Mouse (Mus musculus) liver, adult 2 months (tissue): Measurements from ENCODE around the gene Acmsd. TPM values are rescaled to one million over a fixed set of nuclear protein-coding genes. Genes with fewer than 3 reads are reported as not detected.

ENCODE experiments used
- DNase-seq: peaks from one replicate; pipeline ENCODE4 v3.0.0-alpha.2; 2011; ENCODE audit warnings: low read depth, low spot score; ENCODE audit errors: extremely low read depth
- H3K27ac ChIP-seq: fragments of 200-500 bp; replicated peaks from 2 replicates; pipeline ENCODE4 v1.5.1; 2012; ENCODE audit warnings: low read depth, mild to moderate bottlenecking, control low read depth, inconsistent platforms, low read length; ENCODE audit not compliant: insufficient read depth
- H3K27me3 ChIP-seq: fragments of 200-500 bp; 2 replicates; pipeline ENCODE4 v1.6.1; 2012; ENCODE audit warnings: mild to moderate bottlenecking, moderate library complexity, low read length, inconsistent platforms; ENCODE audit not compliant: control insufficient read depth, insufficient read depth
- H3K36me3 ChIP-seq: fragments of 200-500 bp; 2 replicates; pipeline ENCODE4 v1.6.1; 2012; ENCODE audit warnings: low read length, inconsistent platforms; ENCODE audit not compliant: control insufficient read depth, insufficient read depth
- H3K4me1 ChIP-seq: fragments of 200-500 bp; 2 replicates; pipeline ENCODE4 v1.6.1; 2011; ENCODE audit warnings: low read length; ENCODE audit not compliant: control insufficient read depth, insufficient read depth
- H3K4me3 ChIP-seq: fragments of 200-500 bp; 2 replicates; pipeline ENCODE4 v1.5.1; 2011; ENCODE audit warnings: low read depth, mild to moderate bottlenecking, control low read depth, low read length, moderate library complexity; ENCODE audit not compliant: insufficient read depth
- H3K79me2 ChIP-seq: fragments of 200-500 bp; 2 replicates; pipeline ENCODE4 v1.6.1; 2012; ENCODE audit warnings: inconsistent platforms, mild to moderate bottlenecking, low read length, moderate library complexity; ENCODE audit not compliant: control insufficient read depth, insufficient read depth
- H3K9ac ChIP-seq: fragments of 200-500 bp; 2 replicates; pipeline ENCODE4 v1.6.1; 2012; ENCODE audit warnings: low read depth, mild to moderate bottlenecking, control low read depth, inconsistent platforms, low read length
- CTCF ChIP-seq: fragments of 200-500 bp; IDR thresholded peaks from 2 replicates; pipeline ENCODE4 v1.5.1; 2011; ENCODE audit warnings: low read depth, low read length, control low read depth
- POLR2A ChIP-seq: fragments of 200-500 bp; IDR thresholded peaks from 2 replicates; pipeline ENCODE4 v1.6.1; 2011; ENCODE audit warnings: low read length, control low read depth; ENCODE audit not compliant: insufficient read depth; ENCODE audit errors: extremely low read depth
- WGBS: fragments of 180-500 bp; shearing (Covaris S2); methylation state at CpG from one replicate; pipeline ENCODE4 v1.1.7; 2018; 5-methylcytosine and 5-hydroxymethylcytosine counted together
- polyA plus RNA-seq: library from polyadenylated mRNA; depleted of rRNA; stranded (reverse); fragments of >200 nt; gene quantifications from 2 replicates; pipeline ENCODE4 v1.2.3, GENCODE M21; 2012
- total RNA-seq: library from RNA; depleted of rRNA; stranded (reverse); fragments of >200 nt; gene quantifications from 2 replicates; pipeline ENCODE4 v1.2.3, GENCODE M21; 2014

The Acmsd gene
- total and polyA plus RNA-seq, 2 experiments: 5.6 to 19.6 TPM

DNA sequence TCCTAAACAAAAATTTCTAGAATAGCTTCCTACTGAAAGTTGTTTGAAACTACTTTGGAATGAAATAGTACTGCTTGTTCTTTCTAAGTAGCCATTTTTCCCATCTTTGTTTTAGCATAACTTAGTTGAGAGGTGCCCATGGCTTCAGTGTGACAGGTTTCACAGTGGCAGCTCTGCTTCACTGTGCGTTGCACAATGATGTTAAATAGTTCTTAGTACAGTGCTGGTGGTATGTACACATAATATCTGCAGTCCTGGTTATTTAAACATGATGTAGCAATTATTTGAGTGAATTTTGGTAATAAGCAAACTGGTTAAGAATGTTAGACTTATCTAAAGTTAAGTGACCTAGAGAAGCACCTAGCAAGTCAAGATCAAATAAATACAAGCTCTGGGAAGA is 64.2 kb downstream of the Acmsd start:
- H3K27ac ChIP-seq: no peak overlapping the region
- peaks cover 12% of the 10 kb centered on the region; the same call in 1 of the 2 replicates for H3K4me1 ChIP-seq
- H3K4me3 ChIP-seq: no peak overlapping the region
- H3K79me2 ChIP-seq: peaks cover 16% of the 10 kb centered on the region; the same call in 1 of the 2 replicates
- H3K27me3 ChIP-seq: no peaks in the 10 kb centered on the region
- no peak overlapping the region for H3K9ac ChIP-seq
- DNase-seq: no peak
- peaks cover 26% of the 10 kb centered on the region for H3K36me3 ChIP-seq
- 33% methylated on average over 1 of the region's 1 CpGs for WGBS
- TF ChIP-seq CTCF (no peak), POLR2A (no peak)

DNA sequence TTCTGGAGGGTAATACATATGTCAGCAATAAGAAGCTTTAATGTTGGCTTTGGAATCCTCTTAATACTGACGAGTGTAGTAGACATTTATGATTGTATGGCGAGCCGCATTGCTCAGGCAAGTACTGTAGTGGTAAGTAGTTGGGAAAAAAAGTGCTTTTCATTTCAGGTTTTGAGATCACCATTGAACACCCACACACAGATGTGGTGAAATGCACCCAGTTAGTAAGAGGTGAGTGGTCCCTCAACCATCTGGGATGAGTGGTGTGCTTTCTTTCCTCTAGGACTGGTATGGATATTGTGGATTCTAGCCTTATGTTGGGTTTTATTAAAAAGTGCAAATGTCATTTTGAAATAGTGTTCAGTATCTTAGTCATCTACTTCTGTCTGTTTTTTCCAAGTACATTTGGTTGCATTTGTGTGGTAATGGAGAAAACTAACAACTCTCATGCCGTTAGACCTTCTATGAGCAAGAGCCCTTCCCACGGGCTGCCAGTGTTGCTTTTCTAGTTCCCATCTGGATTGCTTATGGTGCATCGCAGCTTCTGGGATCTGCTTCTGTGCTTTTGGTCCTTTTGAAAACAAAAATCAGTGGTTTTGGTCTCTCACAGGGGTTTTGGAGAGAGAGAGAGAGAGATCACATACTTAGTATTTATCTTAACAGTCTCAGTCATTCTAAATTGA is 66.0 kb downstream of the Acmsd start:
- Histone ChIP-seq H3K9ac (no peak overlapping the region), H3K27me3 (no peaks in the 10 kb centered on the region), H3K4me1 (peaks cover 6% of the 10 kb centered on the region; the same call in 1 of the 2 replicates), H3K79me2 (peaks cover 9% of the 10 kb centered on the region; the same call in 1 of the 2 replicates), H3K36me3 (peaks cover 38% of the 10 kb centered on the region), H3K27ac (no peak overlapping the region), H3K4me3 (no peak overlapping the region)
- no peak for DNase-seq
- TF ChIP-seq CTCF (no peak), POLR2A (no peak)
- 90% methylated on average over 6 of the region's 6 CpGs for whole genome bisulfite sequencing

DNA sequence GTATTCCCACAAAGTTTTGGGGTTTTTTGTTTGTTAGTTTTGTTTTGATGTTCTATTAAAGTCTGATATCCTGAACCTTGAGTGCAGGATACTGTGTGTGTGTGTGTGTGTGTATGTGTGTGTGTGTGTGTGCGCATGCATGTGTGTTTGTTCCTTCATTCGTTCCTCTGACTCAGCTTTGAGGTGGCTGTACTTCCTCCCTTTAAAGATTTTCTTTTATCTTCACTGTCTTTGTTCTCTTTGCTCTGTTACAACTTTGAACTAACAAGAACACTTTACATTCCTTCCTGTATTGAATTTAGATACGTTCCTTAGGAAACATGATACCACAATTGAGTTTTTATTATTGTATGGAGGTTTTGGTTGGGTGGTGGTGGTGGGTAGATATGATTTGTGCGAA is 67.1 kb downstream of the Acmsd start:
- Histone ChIP-seq H3K4me3 (no peak overlapping the region), H3K36me3 (peaks cover 41% of the 10 kb centered on the region), H3K27me3 (no peaks in the 10 kb centered on the region), H3K79me2 (peaks cover 2% of the 10 kb centered on the region; the same call in 1 of the 2 replicates), H3K4me1 (peaks cover 5% of the 10 kb centered on the region; the same call in 1 of the 2 replicates), H3K9ac (no peak overlapping the region), H3K27ac (no peak overlapping the region)
- TF ChIP-seq POLR2A (no peak), CTCF (no peak)
- no peak for DNase-seq
- WGBS: 81% methylated on average over 4 of the region's 4 CpGs

DNA sequence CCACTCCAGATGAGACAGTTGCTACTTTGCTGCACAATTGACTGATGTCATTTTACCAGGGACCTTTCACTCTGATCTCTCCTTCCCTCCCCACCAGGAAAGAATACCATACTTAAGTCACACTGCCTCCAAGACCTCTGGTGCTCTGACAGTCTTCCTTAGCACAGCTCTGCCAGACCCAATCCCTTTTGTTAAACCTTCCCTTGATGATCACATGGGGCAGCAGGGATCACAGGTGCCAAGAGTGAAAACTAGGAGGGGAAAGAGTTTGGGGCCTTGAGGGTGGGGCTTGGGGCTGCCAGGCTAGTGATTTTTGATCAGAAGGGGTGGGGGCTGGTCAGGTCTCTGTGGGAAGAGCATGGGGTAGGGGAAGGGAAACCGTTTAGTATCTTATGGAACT is 67.5 kb downstream of the Acmsd start:
- no peaks in the 10 kb centered on the region for H3K27me3 ChIP-seq
- H3K9ac ChIP-seq: no peak overlapping the region
- DNase-seq: no peak
- peaks cover 3% of the 10 kb centered on the region; the same call in 1 of the 2 replicates for H3K4me1 ChIP-seq
- no peak for TF ChIP-seq POLR2A
- no peak for TF ChIP-seq CTCF
- H3K79me2 ChIP-seq: peaks cover 2% of the 10 kb centered on the region; the same call in 1 of the 2 replicates
- WGBS: 67% methylated on average over 1 of the region's 1 CpGs
- no peak overlapping the region for H3K4me3 ChIP-seq
- H3K27ac ChIP-seq: no peak overlapping the region
- H3K36me3 ChIP-seq: peaks cover 41% of the 10 kb centered on the region

DNA sequence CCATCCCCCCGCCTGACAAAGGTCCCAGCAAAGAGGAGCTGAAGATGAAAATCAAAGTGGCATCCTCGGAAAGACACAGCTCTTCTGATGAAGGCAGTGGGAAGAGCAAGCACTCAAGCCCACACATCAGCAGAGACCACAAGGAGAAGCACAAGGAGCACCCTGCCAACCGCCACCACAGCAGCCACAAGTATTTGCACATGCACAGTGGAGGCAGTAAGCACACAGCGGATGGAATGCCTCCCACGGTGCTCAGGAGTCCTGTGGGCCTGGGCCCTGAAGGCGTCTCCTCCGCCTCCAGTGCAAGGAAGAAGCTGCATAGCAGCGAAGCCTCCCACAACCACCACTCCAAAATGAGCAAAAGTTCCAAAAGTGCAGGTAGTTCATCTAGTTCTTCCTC is 73.7 kb downstream of the Acmsd start:
- 91% methylated on average over 8 of the region's 8 CpGs for WGBS
- H3K4me3 ChIP-seq: no peak overlapping the region
- H3K36me3 ChIP-seq: peaks cover 58% of the 10 kb centered on the region
- TF ChIP-seq POLR2A (no peak), CTCF (no peak)
- DNase-seq: no peak
- H3K4me1 ChIP-seq: no peaks in the 10 kb centered on the region
- no peaks in the 10 kb centered on the region for H3K27me3 ChIP-seq
- no peaks in the 10 kb centered on the region for H3K79me2 ChIP-seq
- H3K27ac ChIP-seq: no peak overlapping the region
- no peak overlapping the region for H3K9ac ChIP-seq

DNA sequence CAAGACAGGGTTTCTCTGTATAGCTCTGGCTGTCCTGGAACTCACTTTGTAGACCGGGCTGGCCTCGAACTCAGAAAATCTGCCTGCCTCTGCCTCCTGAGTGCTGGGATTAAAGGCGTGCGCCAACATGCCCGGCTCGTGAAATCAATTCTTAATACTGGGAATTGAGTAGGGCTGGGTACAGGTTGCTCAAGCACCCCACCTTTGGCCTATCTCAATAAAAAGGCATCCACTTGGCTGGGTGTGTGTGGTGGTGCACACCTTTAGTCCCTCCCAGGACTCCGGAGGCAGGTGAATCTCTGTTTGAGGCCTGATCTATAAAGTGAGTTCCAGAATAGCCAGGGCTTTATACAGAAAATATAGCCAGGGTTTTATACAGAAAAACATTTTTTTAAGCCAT is 79.5 kb downstream of the Acmsd start:
- peaks cover 24% of the 10 kb centered on the region for H3K36me3 ChIP-seq
- H3K4me3 ChIP-seq: no peak overlapping the region
- H3K27me3 ChIP-seq: no peaks in the 10 kb centered on the region
- no peak overlapping the region for H3K27ac ChIP-seq
- WGBS: 55% methylated on average over 7 of the region's 7 CpGs
- H3K9ac ChIP-seq: no peak overlapping the region
- no peaks in the 10 kb centered on the region; the same call in 1 of the 2 replicates for H3K79me2 ChIP-seq
- no peak for TF ChIP-seq CTCF
- no peak for TF ChIP-seq POLR2A
- no peaks in the 10 kb centered on the region for H3K4me1 ChIP-seq
- DNase-seq: no peak
